Mouse (Mus musculus): ENCODE measurements around the gene Cacna2d3. TPM values are rescaled to one million over a fixed set of nuclear protein-coding genes. Genes with fewer than 3 reads are reported as not detected.
A peak's percentile ranks its signal among the peaks of the same experiment; 100 is the strongest.

The Cacna2d3 gene
- polyA plus RNA-seq, 1 experiment from 2014 or later: 16.2 TPM

DNA sequence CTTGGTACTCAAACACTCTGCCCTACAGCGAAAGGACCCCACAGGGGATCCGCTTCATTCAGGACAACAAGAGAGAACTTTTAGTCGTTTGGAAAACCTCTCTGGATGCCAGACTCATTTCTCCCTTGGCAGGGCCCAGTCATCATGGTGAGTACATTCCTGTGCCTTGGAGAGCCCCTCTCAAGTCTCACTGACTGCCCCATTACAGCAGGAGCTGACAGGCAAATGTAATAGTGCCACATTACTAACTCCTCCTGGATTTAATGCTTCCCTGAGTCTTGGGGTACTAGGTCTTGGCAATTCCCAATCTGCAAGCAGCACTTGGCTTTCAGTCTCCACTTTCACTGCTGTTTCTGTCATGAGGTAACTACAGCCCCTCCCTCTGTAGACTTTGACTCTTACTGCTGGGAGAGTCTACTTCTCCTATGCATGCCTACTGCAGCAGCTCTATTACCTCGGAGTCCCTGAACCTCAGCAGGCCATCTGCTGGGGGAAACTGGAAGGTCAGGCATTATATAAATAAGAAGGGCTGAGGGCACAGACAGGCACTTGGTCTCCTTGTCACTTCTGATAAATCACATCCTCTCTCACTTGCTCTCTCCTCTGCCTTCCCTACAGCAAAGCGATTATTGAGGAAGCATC, 454.3 kb downstream of the Cacna2d3 start:
- ATAC-seq (ENCODE audit: low FRiP score) (no peak), DNase-seq (ENCODE audit: low spot score, missing footprints) (peak; percentile 90)
- no peaks in the 10 kb centered on the region for H3K27me3 ChIP-seq (ENCODE audit: control insufficient read depth, insufficient read depth, low read length)
- H3K4me2 ChIP-seq: no peak overlapping the region
- peaks cover 8% of the 10 kb centered on the region for H3K4me1 ChIP-seq (ENCODE audit: control insufficient read depth, insufficient read depth, low read length)
- no peak overlapping the region for H3K27ac ChIP-seq (ENCODE audit: low read depth, low read length)
- no peak overlapping the region for H3K4me3 ChIP-seq (ENCODE audit: low read depth, low read length)
- no peak overlapping the region for H3K9ac ChIP-seq (ENCODE audit: low read length)
- WGBS: 60% methylated on average over 5 of the region's 5 CpGs
- H3K9me3 ChIP-seq (ENCODE audit: control insufficient read depth, low read length): no peaks in the 10 kb centered on the region
- H3K36me3 ChIP-seq (ENCODE audit: control insufficient read depth, insufficient read depth, low read length): no peaks in the 10 kb centered on the region

GRCm38 (mm10) chr14:29260621-29261020, 461.0 kb downstream of the Cacna2d3 start:
- 97% methylated on average over 1 of the region's 1 CpGs for WGBS
- Histone ChIP-seq H3K9ac (ENCODE audit: low read length) (no peak overlapping the region), H3K27me3 (ENCODE audit: control insufficient read depth, insufficient read depth, low read length) (no peaks in the 10 kb centered on the region), H3K36me3 (ENCODE audit: control insufficient read depth, insufficient read depth, low read length) (no peaks in the 10 kb centered on the region), H3K4me2 (no peak overlapping the region), H3K4me1 (ENCODE audit: control insufficient read depth, insufficient read depth, low read length) (no peaks in the 10 kb centered on the region), H3K9me3 (ENCODE audit: control insufficient read depth, low read length) (no peaks in the 10 kb centered on the region), H3K4me3 (ENCODE audit: low read depth, low read length) (no peak overlapping the region), H3K27ac (ENCODE audit: low read depth, low read length) (no peak overlapping the region)
- ATAC-seq (ENCODE audit: low FRiP score) (no peak), DNase-seq (ENCODE audit: low spot score, missing footprints) (no peak)

DNA sequence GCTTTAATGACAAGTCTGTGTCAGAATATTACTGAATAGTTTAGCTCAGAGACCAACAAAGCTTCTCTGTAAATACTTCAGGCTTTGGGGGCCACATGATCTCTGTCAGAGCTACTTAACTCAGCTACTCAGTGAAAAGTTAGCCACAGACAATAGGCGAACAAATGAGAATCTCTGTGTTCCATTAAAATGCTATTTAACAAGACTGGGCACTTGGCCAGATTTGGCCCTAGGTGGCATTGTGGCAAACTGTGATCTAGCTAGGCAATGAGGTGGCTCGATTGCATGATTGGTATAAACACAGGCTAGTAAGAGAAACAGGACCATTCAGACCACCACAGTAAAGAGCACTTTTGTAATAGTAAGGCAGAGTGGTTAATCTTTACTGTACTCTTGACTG, 478.1 kb downstream of the Cacna2d3 start:
- Histone ChIP-seq H3K27ac (ENCODE audit: low read depth, low read length) (no peak overlapping the region), H3K27me3 (ENCODE audit: control insufficient read depth, insufficient read depth, low read length) (no peaks in the 10 kb centered on the region), H3K4me2 (no peak overlapping the region), H3K9me3 (ENCODE audit: control insufficient read depth, low read length) (no peaks in the 10 kb centered on the region; the same call in 1 of the 2 replicates), H3K4me1 (ENCODE audit: control insufficient read depth, insufficient read depth, low read length) (no peaks in the 10 kb centered on the region), H3K4me3 (ENCODE audit: low read depth, low read length) (no peak overlapping the region), H3K36me3 (ENCODE audit: control insufficient read depth, insufficient read depth, low read length) (no peaks in the 10 kb centered on the region), H3K9ac (ENCODE audit: low read length) (no peak overlapping the region)
- no peak for ATAC-seq (ENCODE audit: low FRiP score)
- 90% methylated on average over 2 of the region's 2 CpGs for WGBS
- no peak for DNase-seq (ENCODE audit: low spot score, missing footprints)

GRCm38 (mm10) chr14:29238446-29238845, 483.2 kb downstream of the Cacna2d3 start:
- Histone ChIP-seq H3K9ac (ENCODE audit: low read length) (no peak overlapping the region), H3K4me3 (ENCODE audit: low read depth, low read length) (no peak overlapping the region), H3K36me3 (ENCODE audit: control insufficient read depth, insufficient read depth, low read length) (no peaks in the 10 kb centered on the region), H3K4me1 (ENCODE audit: control insufficient read depth, insufficient read depth, low read length) (peaks cover 5% of the 10 kb centered on the region; the same call in 1 of the 2 replicates), H3K4me2 (no peak overlapping the region), H3K9me3 (ENCODE audit: control insufficient read depth, low read length) (no peaks in the 10 kb centered on the region; the same call in 1 of the 2 replicates), H3K27ac (ENCODE audit: low read depth, low read length) (no peak overlapping the region), H3K27me3 (ENCODE audit: control insufficient read depth, insufficient read depth, low read length) (no peaks in the 10 kb centered on the region)
- 82% methylated on average over 3 of the region's 3 CpGs for WGBS
- ATAC-seq (ENCODE audit: low FRiP score) (no peak), DNase-seq (ENCODE audit: low spot score, missing footprints) (no peak)

- DNase-seq (ENCODE audit: low spot score, missing footprints): peak; percentile 93
- no peak overlapping the region for H3K9ac ChIP-seq (ENCODE audit: low read length)
- peak overlapping the region; percentile 8; the same call in 1 of the 2 replicates for H3K4me2 ChIP-seq
- WGBS: 26% methylated on average over 19 of the region's 19 CpGs
- H3K36me3 ChIP-seq (ENCODE audit: control insufficient read depth, insufficient read depth, low read length): no peaks in the 10 kb centered on the region
- H3K27ac ChIP-seq (ENCODE audit: low read depth, low read length): peak overlapping the region; percentile 41; the same call in 1 of the 2 replicates
- ATAC-seq (ENCODE audit: low FRiP score): peak; percentile 77; the same call in 1 of the 2 replicates
- no peaks in the 10 kb centered on the region for H3K9me3 ChIP-seq (ENCODE audit: control insufficient read depth, low read length)
- peaks cover 28% of the 10 kb centered on the region for H3K4me1 ChIP-seq (ENCODE audit: control insufficient read depth, insufficient read depth, low read length)
- H3K4me3 ChIP-seq (ENCODE audit: low read depth, low read length): no peak overlapping the region
- no peaks in the 10 kb centered on the region for H3K27me3 ChIP-seq (ENCODE audit: control insufficient read depth, insufficient read depth, low read length)
These were observed 492.5 kb downstream of the Cacna2d3 start for GRCm38 (mm10) chr14:29228976-29229716.

- Histone ChIP-seq H3K9ac (ENCODE audit: low read length) (no peak overlapping the region), H3K9me3 (ENCODE audit: control insufficient read depth, low read length) (no peaks in the 10 kb centered on the region), H3K4me3 (ENCODE audit: low read depth, low read length) (no peak overlapping the region), H3K36me3 (ENCODE audit: control insufficient read depth, insufficient read depth, low read length) (no peaks in the 10 kb centered on the region), H3K27ac (ENCODE audit: low read depth, low read length) (peak overlapping the region; percentile 41; the same call in 1 of the 2 replicates), H3K4me1 (ENCODE audit: control insufficient read depth, insufficient read depth, low read length) (peaks cover 28% of the 10 kb centered on the region), H3K27me3 (ENCODE audit: control insufficient read depth, insufficient read depth, low read length) (no peaks in the 10 kb centered on the region), H3K4me2 (no peak overlapping the region)
- DNase-seq (ENCODE audit: low spot score, missing footprints) (no peak), ATAC-seq (ENCODE audit: low FRiP score) (no peak)
These were observed 493.2 kb downstream of the Cacna2d3 start for GRCm38 (mm10) chr14:29228471-29228870.

GRCm38 (mm10) chr14:29227959-29228358, 493.7 kb downstream of the Cacna2d3 start:
- H3K36me3 ChIP-seq (ENCODE audit: control insufficient read depth, insufficient read depth, low read length): no peaks in the 10 kb centered on the region
- DNase-seq (ENCODE audit: low spot score, missing footprints) (no peak), ATAC-seq (ENCODE audit: low FRiP score) (no peak)
- WGBS: 87% methylated on average over 2 of the region's 2 CpGs
- H3K4me3 ChIP-seq (ENCODE audit: low read depth, low read length): no peak overlapping the region
- H3K9ac ChIP-seq (ENCODE audit: low read length): no peak overlapping the region
- peaks cover 28% of the 10 kb centered on the region for H3K4me1 ChIP-seq (ENCODE audit: control insufficient read depth, insufficient read depth, low read length)
- H3K27ac ChIP-seq (ENCODE audit: low read depth, low read length): no peak overlapping the region
- no peaks in the 10 kb centered on the region for H3K27me3 ChIP-seq (ENCODE audit: control insufficient read depth, insufficient read depth, low read length)
- H3K9me3 ChIP-seq (ENCODE audit: control insufficient read depth, low read length): no peaks in the 10 kb centered on the region
- H3K4me2 ChIP-seq: no peak overlapping the region

DNA sequence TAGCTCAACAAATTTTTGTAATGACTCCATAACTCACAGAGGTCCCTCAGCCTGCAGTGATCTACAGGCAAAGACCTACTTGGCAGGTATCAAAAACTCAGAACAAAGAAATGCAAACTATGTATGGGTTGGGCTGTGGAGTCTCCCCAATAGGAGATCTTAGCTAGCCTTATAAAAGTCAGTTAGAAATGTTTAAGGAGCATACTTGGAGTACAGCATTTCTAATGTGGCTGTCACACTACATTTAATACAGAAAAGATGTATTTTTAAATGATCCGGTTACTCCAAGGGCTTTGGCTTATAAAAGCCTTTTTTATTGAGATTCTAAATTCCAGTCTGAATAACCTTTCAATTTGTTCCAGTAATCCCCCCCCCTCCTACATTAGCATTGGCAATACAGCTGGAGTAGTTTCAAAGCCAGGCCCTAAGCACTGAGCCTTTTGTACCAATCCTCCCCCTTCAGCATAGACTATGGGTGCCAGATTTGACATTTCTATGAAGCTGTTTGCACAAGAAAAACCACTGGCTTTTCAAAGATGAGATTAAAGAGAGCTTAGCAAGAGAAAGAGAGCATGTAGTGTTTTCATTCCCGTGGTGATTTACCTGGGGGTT, 495.8 kb downstream of the Cacna2d3 start:
- Histone ChIP-seq H3K4me1 (ENCODE audit: control insufficient read depth, insufficient read depth, low read length) (peaks cover 28% of the 10 kb centered on the region), H3K36me3 (ENCODE audit: control insufficient read depth, insufficient read depth, low read length) (no peaks in the 10 kb centered on the region), H3K4me2 (no peak overlapping the region), H3K4me3 (ENCODE audit: low read depth, low read length) (no peak overlapping the region), H3K9ac (ENCODE audit: low read length) (no peak overlapping the region), H3K27ac (ENCODE audit: low read depth, low read length) (no peak overlapping the region), H3K27me3 (ENCODE audit: control insufficient read depth, insufficient read depth, low read length) (no peaks in the 10 kb centered on the region), H3K9me3 (ENCODE audit: control insufficient read depth, low read length) (no peaks in the 10 kb centered on the region)
- WGBS: 16% methylated on average over 2 of the region's 2 CpGs
- ATAC-seq (ENCODE audit: low FRiP score) (no peak), DNase-seq (ENCODE audit: low spot score, missing footprints) (no peak)

DNA sequence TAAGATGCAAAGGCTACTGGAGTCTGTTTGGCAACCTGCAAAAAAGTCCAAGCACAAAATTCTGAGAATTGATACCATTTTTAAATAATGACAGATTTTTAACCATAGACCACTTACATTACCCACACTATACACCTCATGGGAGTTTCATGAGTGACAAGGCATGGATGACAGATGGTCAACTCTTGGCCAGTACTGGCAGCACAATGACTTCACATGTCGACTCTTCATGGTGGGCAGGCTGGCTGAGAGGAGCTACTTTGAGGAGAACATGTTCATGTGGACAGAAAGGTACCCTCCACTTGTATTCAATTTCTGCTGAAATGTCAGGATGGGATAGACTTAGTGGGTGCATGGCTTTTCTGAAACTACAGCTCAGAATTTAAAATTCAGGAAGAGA, 498.7 kb downstream of the Cacna2d3 start:
- Histone ChIP-seq H3K4me1 (ENCODE audit: control insufficient read depth, insufficient read depth, low read length) (peaks cover 14% of the 10 kb centered on the region), H3K36me3 (ENCODE audit: control insufficient read depth, insufficient read depth, low read length) (no peaks in the 10 kb centered on the region), H3K9me3 (ENCODE audit: control insufficient read depth, low read length) (no peaks in the 10 kb centered on the region), H3K27ac (ENCODE audit: low read depth, low read length) (no peak overlapping the region), H3K4me3 (ENCODE audit: low read depth, low read length) (no peak overlapping the region), H3K9ac (ENCODE audit: low read length) (no peak overlapping the region), H3K27me3 (ENCODE audit: control insufficient read depth, insufficient read depth, low read length) (no peaks in the 10 kb centered on the region), H3K4me2 (no peak overlapping the region)
- ATAC-seq (ENCODE audit: low FRiP score) (no peak), DNase-seq (ENCODE audit: low spot score, missing footprints) (no peak)
- WGBS: 83% methylated on average over 1 of the region's 1 CpGs
